Comparison of ENCODE assay signal across 8 mouse cellular contexts in genomic region chr13:67813710-67814660, GRCm38 (mm10). TPM values are rescaled to one million over a fixed set of nuclear protein-coding genes. Genes with fewer than 3 reads are reported as not detected.
DNase-seq lines count a peak whose midpoint lies in the region; ATAC-seq and TF ChIP-seq lines count a peak whose summit lies in the region.

Gene Zfp273 (plus strand): TSS chr13:67813740.

- H3K4me1 ChIP-seq in embryonic facial prominence, embryonic 13.5 days: peaks cover 3% of the 10 kb centered on the region; the same call in 1 of the 2 replicates
- H3K4me1 ChIP-seq in heart, adult 2 months (ENCODE audit: control insufficient read depth, insufficient read depth, low read length): peaks cover 2% of the 10 kb centered on the region; the same call in 1 of the 2 replicates
- no peaks in the 10 kb centered on the region for H3K4me1 ChIP-seq in limb, embryonic 13.5 days
- H3K4me1 ChIP-seq in midbrain, embryonic 16.5 days (ENCODE audit: control insufficient read depth, insufficient read depth, low read length): peaks cover 5% of the 10 kb centered on the region; the same call in 1 of the 2 replicates

- H3K9me3 ChIP-seq in embryonic facial prominence, embryonic 13.5 days: 0 out of 2 replicates have a peak, but pooled peaks cover 16% of the 10 kb centered on the region
- peaks cover 6% of the 10 kb centered on the region; the same call in 1 of the 2 replicates for H3K9me3 ChIP-seq in limb, embryonic 13.5 days
- peaks cover 13% of the 10 kb centered on the region for H3K9me3 ChIP-seq in midbrain, embryonic 16.5 days (replicated peaks; ENCODE audit: control insufficient read depth, low read length, poor library complexity, severe bottlenecking)

- 5% methylated on average over 31 of the region's 31 CpGs for WGBS in embryonic facial prominence, embryonic 13.5 days
- 2% methylated on average over 31 of the region's 31 CpGs for WGBS in heart, adult 2 months
- 4% methylated on average over 31 of the region's 31 CpGs for WGBS in limb, embryonic 13.5 days
- WGBS in midbrain, embryonic 16.5 days: 3% methylated on average over 31 of the region's 31 CpGs

- H3K4me2 ChIP-seq in embryonic facial prominence, embryonic 13.5 days: peak within 1 kb of the TSS; percentile 72
- peak within 1 kb of the TSS; percentile 71 for H3K4me2 ChIP-seq in limb, embryonic 13.5 days (replicated peaks)
- peak within 1 kb of the TSS; percentile 85 for H3K4me2 ChIP-seq in midbrain, embryonic 16.5 days (ENCODE audit: low read length)

- TF ChIP-seq EP300 in heart, adult 2 months (IDR thresholded peaks at IDR 0.05; ENCODE audit: insufficient read depth, low read depth, low read length): no peak

- no peaks in the 10 kb centered on the region for H3K27me3 ChIP-seq in embryonic facial prominence, embryonic 13.5 days
- H3K27me3 ChIP-seq in heart, adult 2 months (ENCODE audit: control insufficient read depth, insufficient read depth, low read length): no peaks in the 10 kb centered on the region
- H3K27me3 ChIP-seq in limb, embryonic 13.5 days: no peaks in the 10 kb centered on the region
- H3K27me3 ChIP-seq in midbrain, embryonic 16.5 days (ENCODE audit: control insufficient read depth, insufficient read depth, low read depth, low read length): no peaks in the 10 kb centered on the region

- TF ChIP-seq CTCF in heart, adult 2 months (IDR thresholded peaks at IDR 0.05): no peak

- H3K9ac ChIP-seq in embryonic facial prominence, embryonic 13.5 days: peak within 1 kb of the TSS; percentile 81
- peak within 1 kb of the TSS; percentile 70 for H3K9ac ChIP-seq in heart, adult 2 months (ENCODE audit: low read depth, low read length)
- peak within 1 kb of the TSS; percentile 78 for H3K9ac ChIP-seq in limb, embryonic 13.5 days
- peak within 1 kb of the TSS; percentile 83 for H3K9ac ChIP-seq in midbrain, embryonic 16.5 days (ENCODE audit: low read depth, low read length)

- H3K36me3 ChIP-seq in embryonic facial prominence, embryonic 13.5 days: peaks cover 17% of the 10 kb centered on the region
- no peaks in the 10 kb centered on the region for H3K36me3 ChIP-seq in heart, adult 2 months (ENCODE audit: control insufficient read depth, insufficient read depth, low read length)
- peaks cover 16% of the 10 kb centered on the region for H3K36me3 ChIP-seq in limb, embryonic 13.5 days
- peaks cover 8% of the 10 kb centered on the region for H3K36me3 ChIP-seq in midbrain, embryonic 16.5 days (ENCODE audit: control insufficient read depth, insufficient read depth, low read length)

- TF ChIP-seq POLR2A in heart, adult 2 months (IDR thresholded peaks at IDR 0.05; ENCODE audit: insufficient read depth, low read depth, low read length): peak; percentile 38

- intact Hi-C loops in heart, adult 2 months (cut with DNase I): loop anchor here (1.0 to 10.0 kb wide), 6 partner anchors 35 to 709 kb away; partner anchors contain the start of genes Gm28557, Zfp493, Zfp65 and Zfp85

- peak; percentile 90 for ATAC-seq in embryonic facial prominence, embryonic 13.5 days (ENCODE audit: insufficient number of reproducible peaks, insufficient read depth, low FRiP score, low TSS enrichment, low read depth)
- ATAC-seq in limb, embryonic 13.5 days (ENCODE audit: low FRiP score, low read depth): peak; percentile 99
- ATAC-seq in midbrain, embryonic 16.5 days: peak; percentile 97

- H3K27ac ChIP-seq in embryonic facial prominence, embryonic 13.5 days: peak within 1 kb of the TSS; percentile 91
- H3K27ac ChIP-seq in heart, adult 2 months: peak within 1 kb of the TSS; percentile 82
- H3K27ac ChIP-seq in limb, embryonic 13.5 days: peak within 1 kb of the TSS; percentile 90
- H3K27ac ChIP-seq in midbrain, embryonic 16.5 days (ENCODE audit: low read length): peak within 1 kb of the TSS; percentile 88

- peak within 1 kb of the TSS; percentile 84 for H3K4me3 ChIP-seq in embryonic facial prominence, embryonic 13.5 days
- peak within 1 kb of the TSS; percentile 88 for H3K4me3 ChIP-seq in heart, adult 2 months
- H3K4me3 ChIP-seq in limb, embryonic 13.5 days: peak within 1 kb of the TSS; percentile 83
- H3K4me3 ChIP-seq in midbrain, embryonic 16.5 days (ENCODE audit: low read depth, low read length): peak within 1 kb of the TSS; percentile 74

- peak; percentile 90 for DNase-seq in 3T3-L1 (ENCODE audit: low read depth, low spot score)
- DNase-seq in adrenal gland, postnatal 36 days: peak; percentile 73 to 78
- DNase-seq in heart, adult 2 months: peak; percentile 87
- peak; percentile 78 to 86 for DNase-seq in kidney, adult 8-10 months
- DNase-seq in spleen, postnatal 10 days (ENCODE audit: low spot score in 2 of 2): peak; percentile 61 to 68

- H3K79me2 ChIP-seq in heart, adult 2 months (replicated peaks; ENCODE audit: control insufficient read depth, insufficient read depth, low read length): no peaks in the 10 kb centered on the region

RNA-seq across cellular contexts. Expression of gene Zfp273, which starts in this region (rescaled TPM):
- total RNA-seq in adrenal gland, postnatal 36 days (2021): 1 to 10 TPM; 2.3 to 4.2 TPM
- 9.5 and 10.1 TPM in 2 replicates for polyA plus RNA-seq in embryonic facial prominence, embryonic 13.5 days (2015; fragmentation: Nextera tagmentation; extraction: Ambion mirVana)
- total RNA-seq in heart, adult 2 months (2021): 1 to 10 TPM; 1.5 to 1.6 TPM
- 0.37 and 1.4 TPM in 2 replicates for polyA plus RNA-seq in heart, adult 2 months (2012; rRNA removed)
- polyA plus RNA-seq in limb, embryonic 13.5 days (2015; fragmentation: Nextera tagmentation; extraction: Ambion mirVana): 10.7 and 10.8 TPM in 2 replicates
- 13.3 and 15.0 TPM in 2 replicates for polyA plus RNA-seq in midbrain, embryonic 16.5 days (2015; fragmentation: Nextera tagmentation; extraction: Ambion mirVana)

Comparison
In these comparisons a context has a peak if more than half of its experiments do, and no peak if none do; other contexts are left out.
1. Peak in every context shown above with its lines: DNase-seq, ATAC-seq, H3K4me3 ChIP-seq and H3K27ac ChIP-seq.